Mouse (Mus musculus): ENCODE data around the gene Adgrl3.

Adgrl3 gene

GRCm38 (mm10) chr5:81076377-81076776, 56.4 kb downstream of the Adgrl3 start:
- no peak for DNase-seq (ENCODE audit: low spot score)

- DNase-seq (ENCODE audit: low spot score), result no peak
Measured at GRCm38 (mm10) chr5:81077031-81077430, 57.1 kb downstream of the Adgrl3 start.

GRCm38 (mm10) chr5:81077990-81078389, 58.1 kb downstream of the Adgrl3 start:
- no peak for DNase-seq (ENCODE audit: low spot score)

GRCm38 (mm10) chr5:81083698-81084360, 63.9 kb downstream of the Adgrl3 start:
- no peak for DNase-seq (ENCODE audit: low spot score)

- DNase-seq (ENCODE audit: low spot score), result no peak
Measured at GRCm38 (mm10) chr5:81085152-81085551, 65.2 kb downstream of the Adgrl3 start.

- no peak for DNase-seq (ENCODE audit: low spot score)
Measured at GRCm38 (mm10) chr5:81088667-81089066, 68.7 kb downstream of the Adgrl3 start.

GRCm38 (mm10) chr5:81094618-81095017, 74.7 kb downstream of the Adgrl3 start:
- no peak for DNase-seq (ENCODE audit: low spot score)

GRCm38 (mm10) chr5:81097131-81097530, 77.2 kb downstream of the Adgrl3 start:
- DNase-seq (ENCODE audit: low spot score), result no peak

GRCm38 (mm10) chr5:81107431-81107830, 87.5 kb downstream of the Adgrl3 start:
- DNase-seq (ENCODE audit: low spot score), result no peak

- no peak for DNase-seq (ENCODE audit: low spot score)
Measured at GRCm38 (mm10) chr5:81124483-81124882, 104.5 kb downstream of the Adgrl3 start.

GRCm38 (mm10) chr5:81127639-81128038, 107.7 kb downstream of the Adgrl3 start:
- DNase-seq (ENCODE audit: low spot score), result no peak

GRCm38 (mm10) chr5:81136394-81136793, 116.5 kb downstream of the Adgrl3 start:
- no peak for DNase-seq (ENCODE audit: low spot score)

GRCm38 (mm10) chr5:81155791-81156190, 135.9 kb downstream of the Adgrl3 start:
- no peak for DNase-seq (ENCODE audit: low spot score)

- DNase-seq (ENCODE audit: low spot score), result no peak
Measured at GRCm38 (mm10) chr5:81156281-81156680, 136.3 kb downstream of the Adgrl3 start.

GRCm38 (mm10) chr5:81156796-81157195, 136.9 kb downstream of the Adgrl3 start:
- DNase-seq (ENCODE audit: low spot score), result no peak

GRCm38 (mm10) chr5:81159013-81159412, 139.1 kb downstream of the Adgrl3 start:
- no peak for DNase-seq (ENCODE audit: low spot score)

GRCm38 (mm10) chr5:81160431-81160830, 140.5 kb downstream of the Adgrl3 start:
- no peak for DNase-seq (ENCODE audit: low spot score)

- peak; percentile 5 for DNase-seq (ENCODE audit: low spot score)
Measured at GRCm38 (mm10) chr5:81188871-81189485, 169.0 kb downstream of the Adgrl3 start.

GRCm38 (mm10) chr5:81200354-81200753, 180.4 kb downstream of the Adgrl3 start:
- no peak for DNase-seq (ENCODE audit: low spot score)

- DNase-seq (ENCODE audit: low spot score), result no peak
Measured at GRCm38 (mm10) chr5:81201885-81202284, 181.9 kb downstream of the Adgrl3 start.

GRCm38 (mm10) chr5:81218500-81219057, 198.6 kb downstream of the Adgrl3 start:
- DNase-seq (ENCODE audit: low spot score), result no peak

GRCm38 (mm10) chr5:81224465-81224864, 204.5 kb downstream of the Adgrl3 start:
- DNase-seq (ENCODE audit: low spot score), result no peak

- no peak for DNase-seq (ENCODE audit: low spot score)
Measured at GRCm38 (mm10) chr5:81225486-81225885, 205.5 kb downstream of the Adgrl3 start.

GRCm38 (mm10) chr5:81227256-81227655, 207.3 kb downstream of the Adgrl3 start:
- no peak for DNase-seq (ENCODE audit: low spot score)
